Mouse (Mus musculus) midbrain, embryonic 14.5 days (tissue): Measurements from ENCODE around the gene Olfr63. TPM values are rescaled to one million over a fixed set of nuclear protein-coding genes. Genes with fewer than 3 reads are reported as not detected.

ENCODE experiments used
- polyA plus RNA-seq: library from polyadenylated mRNA; unstranded; fragments of >200 nt; fragmentation: Nextera tagmentation; extraction: Ambion mirVana; gene quantifications from 2 replicates; pipeline ENCODE4 v1.2.1, GENCODE M21; 2014

Olfr63 gene
- polyA plus RNA-seq, 1 experiment from 2014 or later = not detected

Other genes starting within 250 kb of the Olfr63 start
- gene Zfp763, start 231.3 kb upstream of the Olfr63 start, polyA plus RNA-seq = 30.1 and 35.7 TPM in 2 replicates
- gene 4921501E09Rik, start 196.6 kb upstream of the Olfr63 start, polyA plus RNA-seq = not detected in 2 replicates
- gene Zfp563, start 175.4 kb upstream of the Olfr63 start, polyA plus RNA-seq = 27.7 and 30.2 TPM in 2 replicates
- gene Morc2b, start 125.0 kb upstream of the Olfr63 start, polyA plus RNA-seq = 0.08 and 0.09 TPM in 2 replicates
- not detected in 2 replicates for gene Olfr55, start 96.2 kb upstream of the Olfr63 start, polyA plus RNA-seq
- gene Olfr239, start 73.4 kb upstream of the Olfr63 start, polyA plus RNA-seq = 0.07 TPM in 1 of 2 replicates, not detected in the other
- gene Olfr1564, start 43.0 kb upstream of the Olfr63 start, polyA plus RNA-seq = not detected in 2 replicates
- 30.4 and 33.8 TPM in 2 replicates for gene Zfp955a, start 9.5 kb upstream of the Olfr63 start, polyA plus RNA-seq
- gene Zfp955b, start 24.9 kb downstream of the Olfr63 start, polyA plus RNA-seq = 18.9 and 19.1 TPM in 2 replicates
- 25.2 and 32.5 TPM in 2 replicates for gene Zfp81, start 94.2 kb downstream of the Olfr63 start, polyA plus RNA-seq
- 17.1 and 17.3 TPM in 2 replicates for gene Zfp101, start 130.0 kb downstream of the Olfr63 start, polyA plus RNA-seq
- gene Actl9, start 168.2 kb downstream of the Olfr63 start, polyA plus RNA-seq = not detected in 2 replicates